Comparison of ENCODE assay signal across 8 mouse cellular contexts in genomic region chr3:105451627-105452555, GRCm38 (mm10). TPM values are rescaled to one million over a fixed set of nuclear protein-coding genes. Genes with fewer than 3 reads are reported as not detected.
DNase-seq lines count a peak whose midpoint lies in the region; ATAC-seq and TF ChIP-seq lines count a peak whose summit lies in the region.

Gene Kcnd3, plus strand, starts transcription at chr3:105452330.

- H3K4me3 ChIP-seq in heart, embryonic 12.5 days: peak within 1 kb of the TSS; percentile 66
- H3K4me3 ChIP-seq in kidney, postnatal 0 days (replicated peaks; ENCODE audit: low read depth, low read length): peak within 1 kb of the TSS; percentile 71
- H3K4me3 ChIP-seq in liver, embryonic 11.5 days (ENCODE audit: low read depth, low read length): peak within 1 kb of the TSS; percentile 54

- peaks cover 78% of the 10 kb centered on the region for H3K27me3 ChIP-seq in heart, embryonic 12.5 days (replicated peaks)
- peaks cover 5% of the 10 kb centered on the region for H3K27me3 ChIP-seq in kidney, postnatal 0 days (ENCODE audit: insufficient read depth, low read length)
- H3K27me3 ChIP-seq in liver, embryonic 11.5 days (replicated peaks; ENCODE audit: control insufficient read depth, insufficient read depth, low read length): peaks cover 64% of the 10 kb centered on the region

- peak; percentile 13 for DNase-seq in gastrocnemius, adult 18-20 months (ENCODE audit: low spot score)
- no peak for DNase-seq in gastrocnemius, adult 8-10 months (ENCODE audit: low spot score in 2 of 2)
- peak; percentile 59 for DNase-seq in embryo, embryonic 9.5 days (ENCODE audit: extremely low spot score)
- peak; percentile 48 for DNase-seq in kidney, postnatal 0 days (ENCODE audit: low spot score)
- peak; percentile 43 for DNase-seq in liver, embryonic 11.5 days (ENCODE audit: low spot score)
- peak; percentile 33 for DNase-seq in neural tube, embryonic 10.5 days (ENCODE audit: extremely low spot score, low spot score)
- peak; percentile 48 for DNase-seq in urinary bladder, postnatal 14 days (ENCODE audit: low spot score)

- H3K36me3 ChIP-seq in heart, embryonic 12.5 days: no peaks in the 10 kb centered on the region
- H3K36me3 ChIP-seq in kidney, postnatal 0 days (ENCODE audit: insufficient read depth, low read length): no peaks in the 10 kb centered on the region
- no peaks in the 10 kb centered on the region for H3K36me3 ChIP-seq in liver, embryonic 11.5 days (ENCODE audit: control insufficient read depth, insufficient read depth, low read length)

- peak; percentile 54 for ATAC-seq in heart, embryonic 12.5 days (ENCODE audit: insufficient number of reproducible peaks, low FRiP score)
- ATAC-seq in kidney, postnatal 0 days (replicated peaks; ENCODE audit: low FRiP score, low read depth): peak; percentile 63
- peak; percentile 43; the same call in 1 of the 2 replicates for ATAC-seq in liver, embryonic 11.5 days (replicated peaks; ENCODE audit: low FRiP score)

- H3K9me3 ChIP-seq in heart, embryonic 12.5 days (replicated peaks): no peaks in the 10 kb centered on the region
- H3K9me3 ChIP-seq in kidney, postnatal 0 days (replicated peaks; ENCODE audit: low read length): no peaks in the 10 kb centered on the region
- no peaks in the 10 kb centered on the region for H3K9me3 ChIP-seq in liver, embryonic 11.5 days (ENCODE audit: control insufficient read depth, low read length)

- H3K4me1 ChIP-seq in heart, embryonic 12.5 days (replicated peaks): peaks cover 22% of the 10 kb centered on the region
- peaks cover 8% of the 10 kb centered on the region for H3K4me1 ChIP-seq in kidney, postnatal 0 days (replicated peaks; ENCODE audit: insufficient read depth, low read length)
- peaks cover 6% of the 10 kb centered on the region; the same call in 1 of the 2 replicates for H3K4me1 ChIP-seq in liver, embryonic 11.5 days (replicated peaks; ENCODE audit: control insufficient read depth, insufficient read depth, low read length)

- WGBS in heart, embryonic 12.5 days: under 1% methylated on average over 54 of the region's 98 CpGs
- under 1% methylated on average over 80 of the region's 98 CpGs for WGBS in kidney, postnatal 0 days
- 2% methylated on average over 73 of the region's 98 CpGs for WGBS in liver, embryonic 11.5 days

- peak within 1 kb of the TSS; percentile 94 for H3K4me2 ChIP-seq in heart, embryonic 12.5 days
- peak within 1 kb of the TSS; percentile 95 for H3K4me2 ChIP-seq in kidney, postnatal 0 days (ENCODE audit: low read length)
- peak within 1 kb of the TSS; percentile 85 for H3K4me2 ChIP-seq in liver, embryonic 11.5 days

- H3K9ac ChIP-seq in heart, embryonic 12.5 days: peak within 1 kb of the TSS; percentile 73
- peak within 1 kb of the TSS; percentile 60 for H3K9ac ChIP-seq in kidney, postnatal 0 days (ENCODE audit: low read depth, low read length)
- no peak within 1 kb of the TSS for H3K9ac ChIP-seq in liver, embryonic 11.5 days (ENCODE audit: low read depth, low read length)

- H3K27ac ChIP-seq in heart, embryonic 12.5 days (ENCODE audit: poor library complexity, severe bottlenecking): no peak within 1 kb of the TSS
- 0 out of 2 replicates have a peak within 1 kb of the TSS, but pooled peaks have one; percentile 6 for H3K27ac ChIP-seq in kidney, postnatal 0 days
- no peak within 1 kb of the TSS for H3K27ac ChIP-seq in liver, embryonic 11.5 days (ENCODE audit: low read depth, low read length)

- TF ChIP-seq CTCF in kidney, postnatal 0 days (IDR thresholded peaks at IDR 0.05; ENCODE audit: low read depth): no peak

RNA-seq across cellular contexts. Expression of gene Kcnd3, which starts in this region (rescaled TPM):
- under 1 TPM; 0.05 to 0.14 TPM for total RNA-seq in gastrocnemius, adult 18-20 months (2021)
- under 1 TPM; 0.05 to 0.18 (median 0.14) TPM for total RNA-seq in gastrocnemius, adult 8-10 months (2022)
- 0.93 and 1.0 TPM in 2 replicates for polyA plus RNA-seq in heart, embryonic 12.5 days (2016; fragmentation: Nextera tagmentation; extraction: Ambion mirVana)
- 2.9 TPM in 2 replicates for polyA plus RNA-seq in kidney, postnatal 0 days (2015; fragmentation: Nextera tagmentation; extraction: Ambion mirVana)
- 0.22 and 0.37 TPM in 2 replicates for polyA plus RNA-seq in liver, embryonic 11.5 days (2014; fragmentation: Nextera tagmentation; extraction: Ambion mirVana)

Comparison
In these comparisons a context has a peak if more than half of its experiments do, and no peak if none do; other contexts are left out.
1. Peak in DNase-seq in gastrocnemius, adult 18-20 months; RNA of the gene not detected or under 1 TPM.
2. Peak in DNase-seq, ATAC-seq, H3K4me3 ChIP-seq and H3K4me2 ChIP-seq in liver, embryonic 11.5 days; RNA of the gene not detected or under 1 TPM.
3. DNase-seq: peak in embryo, embryonic 9.5 days (single experiment), kidney, postnatal 0 days (single experiment), neural tube, embryonic 10.5 days (single experiment) and urinary bladder, postnatal 14 days (single experiment); none in gastrocnemius, adult 8-10 months (0 of 2).
4. Peak in every context shown above with its lines, with median percentiles within 50 percentile points of each other: ATAC-seq, H3K4me2 ChIP-seq and H3K4me3 ChIP-seq.